Mouse (Mus musculus) midbrain, postnatal 0 days (tissue): ENCODE results near the gene Soga1. TPM values are rescaled to one million over a fixed set of nuclear protein-coding genes. Genes with fewer than 3 reads are reported as not detected.

Experiments used
- ATAC-seq: fragments of 200-750 bp; cut with Nextera tagmentation; 2 replicates; pipeline ENCODE4 v1.8.0; 2017; ENCODE audit warnings: moderate number of reproducible peaks, mild to moderate bottlenecking, moderate TSS enrichment, moderate library complexity; ENCODE audit not compliant: low FRiP score
- DNase-seq: peaks from one replicate; pipeline ENCODE4 v3.0.0-alpha.2; 2015; ENCODE audit warnings: low spot score
- H3K27ac ChIP-seq: fragments of 300-500 bp; sonication (generic); 2 replicates; pipeline ENCODE4 v1.5.1; 2014; ENCODE audit warnings: low read depth, mild to moderate bottlenecking, low read length, mixed read lengths
- H3K27me3 ChIP-seq: fragments of 300-500 bp; sonication (generic); 2 replicates; pipeline ENCODE4 v1.6.1; 2014; ENCODE audit warnings: low read length, control low read depth, mixed read lengths; ENCODE audit not compliant: insufficient read depth
- H3K36me3 ChIP-seq: fragments of 300-500 bp; sonication (generic); 2 replicates; pipeline ENCODE4 v1.6.1; 2014; ENCODE audit warnings: low read length, control low read depth, mixed read lengths; ENCODE audit not compliant: insufficient read depth
- H3K4me1 ChIP-seq: fragments of 300-500 bp; sonication (generic); 2 replicates; pipeline ENCODE4 v1.6.1; 2014; ENCODE audit warnings: mild to moderate bottlenecking, control low read depth, antibody characterized with exemption, low read length, mixed read lengths; ENCODE audit not compliant: insufficient read depth
- H3K4me2 ChIP-seq: fragments of 300-500 bp; sonication (generic); 2 replicates; pipeline ENCODE4 v1.6.1; 2014; ENCODE audit warnings: low read depth, mild to moderate bottlenecking, low read length, mixed read lengths; ENCODE audit not compliant: poor library complexity, severe bottlenecking
- H3K4me3 ChIP-seq: fragments of 300-500 bp; sonication (generic); 2 replicates; pipeline ENCODE4 v1.5.1; 2014; ENCODE audit warnings: low read depth, mild to moderate bottlenecking, low read length, moderate library complexity
- H3K9ac ChIP-seq: fragments of 300-500 bp; sonication (generic); replicated peaks from 2 replicates; pipeline ENCODE4 v1.6.1; 2014; ENCODE audit warnings: mild to moderate bottlenecking, low read length, moderate library complexity, mixed read lengths; ENCODE audit not compliant: poor library complexity, severe bottlenecking
- H3K9me3 ChIP-seq: fragments of 300-500 bp; sonication (generic); 2 replicates; pipeline ENCODE4 v1.6.1; 2016; ENCODE audit warnings: low read length, control low read depth
- CTCF ChIP-seq: IDR thresholded peaks from 2 replicates; pipeline ENCODE4 v1.5.1; 2016; ENCODE audit warnings: antibody characterized with exemption, mild to moderate bottlenecking
- WGBS: fragments of 180-500 bp; shearing (Covaris S2); extraction: QIAGEN DNeasy Blood & Tissue Kit; methylation state at CpG from one replicate; pipeline ENCODE4 v1.1.7; 2014; 5-methylcytosine and 5-hydroxymethylcytosine counted together
- polyA plus RNA-seq: library from polyadenylated mRNA; unstranded; fragments of >200 nt; fragmentation: Nextera tagmentation; extraction: Ambion mirVana; gene quantifications from 2 replicates; pipeline ENCODE4 v1.2.1, GENCODE M21; 2015
- total RNA-seq: library from RNA; depleted of rRNA; stranded (reverse); fragments of >200 nt; gene quantifications from 2 replicates; pipeline ENCODE4 v1.2.3, GENCODE M21; 2014

The Soga1 gene
- total and polyA plus RNA-seq, 2 experiments from 2014 or later: 3.9 to 132 TPM

DNA sequence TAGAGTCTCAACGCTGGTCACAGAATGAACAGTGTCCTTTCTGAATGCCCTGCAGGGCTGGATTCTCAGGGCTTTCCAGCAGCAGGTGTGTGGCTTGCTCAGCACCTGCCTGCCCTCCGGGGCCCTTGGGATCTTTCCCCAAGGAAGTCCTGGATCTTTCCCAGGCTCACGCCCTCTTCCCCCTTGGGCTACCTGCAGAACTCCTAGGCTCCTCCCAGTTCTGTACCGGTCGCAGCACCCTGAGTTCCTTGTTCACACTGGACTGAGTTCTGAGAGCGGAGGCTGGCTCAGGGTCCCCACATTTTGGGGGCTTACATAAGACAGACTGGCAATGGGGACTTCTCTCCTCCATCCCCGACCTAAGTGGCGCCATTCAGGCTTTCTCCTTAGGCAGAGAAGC is 19.9 kb downstream of the Soga1 start:
- WGBS: 58% methylated on average over 8 of the region's 8 CpGs
- ATAC-seq: no peak
- TF ChIP-seq CTCF: no peak
- Histone ChIP-seq H3K4me3 (no peak overlapping the region), H3K27me3 (no peaks in the 10 kb centered on the region), H3K9ac (no peak overlapping the region), H3K9me3 (no peaks in the 10 kb centered on the region), H3K4me1 (0 out of 2 replicates have a peak, but pooled peaks cover 2% of the 10 kb centered on the region), H3K36me3 (peaks cover 18% of the 10 kb centered on the region), H3K4me2 (no peak overlapping the region), H3K27ac (peak overlapping the region; percentile 39; the same call in 1 of the 2 replicates)
- no peak for DNase-seq

- 10% methylated on average over 17 of the region's 18 CpGs for WGBS
- DNase-seq: peak; percentile 85
- peak; percentile 69 for ATAC-seq
- Histone ChIP-seq H3K9ac (peak overlapping the region; percentile 5; the same call in 1 of the 2 replicates), H3K4me3 (no peak overlapping the region), H3K4me2 (no peak overlapping the region), H3K9me3 (no peaks in the 10 kb centered on the region), H3K36me3 (peaks cover 24% of the 10 kb centered on the region), H3K27ac (peak overlapping the region; percentile 52), H3K4me1 (0 out of 2 replicates have a peak, but pooled peaks cover 2% of the 10 kb centered on the region), H3K27me3 (no peaks in the 10 kb centered on the region)
- TF ChIP-seq CTCF: no peak
These were observed 20.6 kb downstream of the Soga1 start for GRCm38 (mm10) chr2:157058342-157058998.

GRCm38 (mm10) chr2:157057758-157058157 is 21.3 kb downstream of the Soga1 start:
- H3K9ac ChIP-seq: no peak overlapping the region
- TF ChIP-seq CTCF: no peak
- H3K4me2 ChIP-seq: no peak overlapping the region
- no peaks in the 10 kb centered on the region for H3K27me3 ChIP-seq
- H3K9me3 ChIP-seq: no peaks in the 10 kb centered on the region
- H3K27ac ChIP-seq: no peak overlapping the region
- WGBS: 81% methylated on average over 4 of the region's 4 CpGs
- no peak for ATAC-seq
- no peak for DNase-seq
- H3K4me1 ChIP-seq: 0 out of 2 replicates have a peak, but pooled peaks cover 2% of the 10 kb centered on the region
- no peak overlapping the region for H3K4me3 ChIP-seq
- peaks cover 25% of the 10 kb centered on the region for H3K36me3 ChIP-seq

- Histone ChIP-seq H3K4me1 (0 out of 2 replicates have a peak, but pooled peaks cover 2% of the 10 kb centered on the region), H3K9me3 (no peaks in the 10 kb centered on the region), H3K4me3 (no peak overlapping the region), H3K36me3 (peaks cover 30% of the 10 kb centered on the region), H3K4me2 (no peak overlapping the region), H3K27me3 (no peaks in the 10 kb centered on the region), H3K27ac (no peak overlapping the region), H3K9ac (no peak overlapping the region)
- DNase-seq (no peak), ATAC-seq (no peak)
- TF ChIP-seq CTCF: no peak
- WGBS: 82% methylated on average over 3 of the region's 3 CpGs
These were observed 21.9 kb downstream of the Soga1 start for GRCm38 (mm10) chr2:157057186-157057585.

DNA sequence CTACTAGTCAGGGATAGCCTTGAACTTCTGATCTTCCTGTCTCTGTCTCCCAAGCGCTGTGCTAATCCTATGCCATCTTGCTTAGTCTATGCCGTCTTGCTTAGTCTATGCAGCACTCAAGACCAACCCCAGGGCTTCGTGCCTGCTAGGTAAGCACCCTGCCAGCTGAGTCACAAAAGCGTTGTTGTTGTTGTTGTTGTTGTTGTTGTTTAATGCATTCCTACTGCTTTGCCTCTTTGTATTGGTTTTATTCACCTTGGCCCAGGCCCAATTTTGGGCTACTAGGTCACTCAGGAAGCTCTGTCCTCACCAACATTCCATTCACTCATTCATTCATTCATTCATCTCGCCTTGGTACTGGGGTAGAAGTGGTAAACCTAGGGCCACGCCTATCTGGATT is 23.3 kb downstream of the Soga1 start:
- H3K27ac ChIP-seq: 0 out of 2 replicates have a peak overlapping the region, but pooled peaks have one; percentile 12
- H3K36me3 ChIP-seq: peaks cover 36% of the 10 kb centered on the region
- no peak for TF ChIP-seq CTCF
- H3K4me3 ChIP-seq: no peak overlapping the region
- H3K9ac ChIP-seq: no peak overlapping the region
- ATAC-seq (no peak), DNase-seq (no peak)
- no peaks in the 10 kb centered on the region for H3K9me3 ChIP-seq
- H3K27me3 ChIP-seq: no peaks in the 10 kb centered on the region
- H3K4me1 ChIP-seq: peaks cover 3% of the 10 kb centered on the region; the same call in 1 of the 2 replicates
- H3K4me2 ChIP-seq: no peak overlapping the region
- WGBS: 90% methylated on average over 6 of the region's 6 CpGs

DNA sequence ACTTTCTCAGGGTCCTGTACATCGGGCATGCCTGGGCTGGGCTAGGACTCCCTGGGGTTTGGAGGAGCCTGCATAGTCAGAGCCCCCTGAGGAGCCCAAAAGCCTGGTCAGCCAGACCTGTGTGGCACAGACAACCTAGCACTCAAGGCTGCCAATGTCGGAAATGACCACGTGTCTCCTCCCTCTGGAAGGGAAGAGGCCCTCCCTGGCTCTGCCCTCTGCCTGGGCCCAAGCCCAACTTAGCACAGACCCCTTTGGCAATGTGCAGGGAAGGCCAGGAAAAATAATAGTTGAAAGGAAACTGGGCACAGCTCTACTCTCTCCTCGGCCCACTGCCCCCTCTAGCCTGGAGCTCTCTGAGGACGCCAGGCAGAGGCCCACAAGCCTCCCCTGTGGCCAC is 24.2 kb downstream of the Soga1 start:
- ATAC-seq (peak; percentile 32), DNase-seq (peak; percentile 79)
- H3K9ac ChIP-seq: no peak overlapping the region
- H3K4me2 ChIP-seq: no peak overlapping the region
- H3K27me3 ChIP-seq: no peaks in the 10 kb centered on the region
- H3K27ac ChIP-seq: peak overlapping the region; percentile 51
- WGBS: 68% methylated on average over 5 of the region's 5 CpGs
- no peaks in the 10 kb centered on the region for H3K9me3 ChIP-seq
- no peak for TF ChIP-seq CTCF
- H3K4me3 ChIP-seq: no peak overlapping the region
- peaks cover 32% of the 10 kb centered on the region for H3K36me3 ChIP-seq
- peaks cover 11% of the 10 kb centered on the region for H3K4me1 ChIP-seq
